Mouse (Mus musculus): ENCODE results near the gene F5. TPM values are rescaled to one million over a fixed set of nuclear protein-coding genes. Genes with fewer than 3 reads are reported as not detected.

F5 gene
- total and polyA plus RNA-seq, 3 experiments: under 0.01 to 0.19 TPM; not detected in 1

DNA sequence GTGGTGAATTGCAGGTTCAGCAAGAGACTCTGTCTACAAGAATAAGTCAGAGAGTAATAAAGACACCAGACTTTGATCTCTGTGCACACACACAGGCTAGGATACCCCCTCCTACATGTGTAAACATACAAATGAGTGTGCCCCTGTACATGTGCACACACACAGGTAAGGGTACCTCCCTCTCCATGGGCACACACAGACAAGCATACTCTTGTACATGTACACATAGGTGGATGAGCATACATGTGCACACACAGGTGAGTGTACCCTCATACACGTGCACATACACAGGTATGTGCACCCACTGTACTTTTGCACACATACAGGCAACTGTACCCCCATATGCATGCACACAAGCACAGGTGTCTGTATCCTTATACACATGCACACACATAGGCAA is 81.8 kb downstream of the F5 start:
- DNase-seq (ENCODE audit: extremely low read depth): no peak
- dilution Hi-C loops (cut with MboI; ENCODE audit: extremely low pct_ligation_motif_present, extremely low pct_unique_long_range_greater_than_20kb, low sequenced_read_pairs) (no loop called here), in situ Hi-C loops (cut with MboI; ENCODE audit: low pct_ligation_motif_present, low pct_unique_long_range_greater_than_20kb, low sequenced_read_pairs) (no loop called here)
- Histone ChIP-seq H3K27me3 (replicated peaks) (no peaks in the 10 kb centered on the region), H3K9ac (ENCODE audit: insufficient read depth, low read depth) (no peak overlapping the region), H3K79me2 (replicated peaks; ENCODE audit: control insufficient read depth, extremely low read depth, insufficient read depth, poor library complexity, severe bottlenecking) (no peaks in the 10 kb centered on the region), H3K27ac (ENCODE audit: insufficient read depth, low read depth) (no peak overlapping the region), H3K36me3 (replicated peaks in 1 of 2; ENCODE audit: control insufficient read depth in 1 of 2, insufficient read depth in 1 of 2, low read length in 1 of 2) (no peaks in the 10 kb centered on the region), H3K9me3 (replicated peaks; ENCODE audit: low read length) (no peaks in the 10 kb centered on the region), H3K4me3 (replicated peaks in 1 of 3; ENCODE audit: low read depth in 2 of 3, low read length in 2 of 3, poor library complexity in 1 of 3) (no peak overlapping the region), H3K4me1 (ENCODE audit: control insufficient read depth in 1 of 2, insufficient read depth in 2 of 2) (peaks cover 0 to 3% of the 10 kb centered on the region in 2 experiments; a peak in 2 of 4 replicates), H3K4me2 (ENCODE audit: insufficient read depth, low read depth, poor library complexity, severe bottlenecking) (no peak overlapping the region)
- TF ChIP-seq MAZ (IDR thresholded peaks at IDR 0.05; ENCODE audit: low read depth, low read length) (no peak), MEF2A (IDR thresholded peaks at IDR 0.05; ENCODE audit: borderline replicate concordance, low read depth, low read length) (no peak), JUND (conservative IDR thresholded peaks at IDR 0.05; ENCODE audit: low read depth, low read length) (no peak), TBP (conservative IDR thresholded peaks at IDR 0.05; ENCODE audit: low read depth, low read length) (no peak)

DNA sequence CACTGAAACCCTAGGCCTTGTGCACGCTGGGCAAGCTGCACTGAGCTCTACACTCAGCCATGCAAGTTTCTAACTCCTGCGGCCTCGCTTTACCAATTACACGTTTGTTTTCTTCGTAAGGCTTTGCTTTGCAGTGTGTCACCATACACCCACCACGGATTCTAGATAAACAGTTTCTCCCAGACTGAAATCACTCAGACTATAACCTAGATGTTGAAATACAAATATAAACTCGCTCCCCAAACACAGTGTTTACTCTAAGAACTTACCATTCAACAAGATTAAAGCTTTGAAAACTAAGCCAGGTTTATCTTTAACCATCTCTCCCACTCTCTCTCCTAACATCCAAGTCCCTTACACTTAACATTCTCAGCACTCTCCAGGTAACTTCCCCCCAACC is 83.4 kb downstream of the F5 start:
- in situ Hi-C loops (cut with MboI; ENCODE audit: low pct_ligation_motif_present, low pct_unique_long_range_greater_than_20kb, low sequenced_read_pairs) (no loop called here), dilution Hi-C loops (cut with MboI; ENCODE audit: extremely low pct_ligation_motif_present, extremely low pct_unique_long_range_greater_than_20kb, low sequenced_read_pairs) (no loop called here)
- Histone ChIP-seq H3K27ac (ENCODE audit: insufficient read depth, low read depth) (no peak overlapping the region), H3K4me2 (ENCODE audit: insufficient read depth, low read depth, poor library complexity, severe bottlenecking) (no peak overlapping the region), H3K9ac (ENCODE audit: insufficient read depth, low read depth) (no peak overlapping the region), H3K27me3 (replicated peaks) (no peaks in the 10 kb centered on the region), H3K9me3 (replicated peaks; ENCODE audit: low read length) (no peaks in the 10 kb centered on the region), H3K4me3 (replicated peaks in 1 of 3; ENCODE audit: low read depth in 2 of 3, low read length in 2 of 3, poor library complexity in 1 of 3) (no peak overlapping the region), H3K36me3 (replicated peaks in 1 of 2; ENCODE audit: control insufficient read depth in 1 of 2, insufficient read depth in 1 of 2, low read length in 1 of 2) (no peaks in the 10 kb centered on the region), H3K4me1 (ENCODE audit: control insufficient read depth in 1 of 2, insufficient read depth in 2 of 2) (peaks cover 0 to 3% of the 10 kb centered on the region in 2 experiments; a peak in 2 of 4 replicates), H3K79me2 (replicated peaks; ENCODE audit: control insufficient read depth, extremely low read depth, insufficient read depth, poor library complexity, severe bottlenecking) (no peaks in the 10 kb centered on the region)
- no peak for DNase-seq (ENCODE audit: extremely low read depth)
- TF ChIP-seq HCFC1 (IDR thresholded peaks at IDR 0.05; ENCODE audit: low read depth, low read length): no peak
- TF ChIP-seq TCF12 (IDR thresholded peaks at IDR 0.05; ENCODE audit: low read depth, low read length): no peak
- TF ChIP-seq CHD2 (IDR thresholded peaks at IDR 0.05; ENCODE audit: low read length): no peak
- no peak for TF ChIP-seq JUN (IDR thresholded peaks at IDR 0.05; ENCODE audit: insufficient read depth, low read depth, low read length)
- TF ChIP-seq MAX (IDR thresholded peaks at IDR 0.05; ENCODE audit: low read length): no peak
- TF ChIP-seq ZMIZ1 (IDR thresholded peaks at IDR 0.05; ENCODE audit: low read depth, low read length): no peak
- no peak for TF ChIP-seq ETS1 (conservative IDR thresholded peaks at IDR 0.05; ENCODE audit: low read depth, low read length)
- no peak for TF ChIP-seq TBP (conservative IDR thresholded peaks at IDR 0.05; ENCODE audit: low read depth, low read length)
- no peak for TF ChIP-seq ZNF384 (IDR thresholded peaks at IDR 0.05; ENCODE audit: low read depth, low read length)
- TF ChIP-seq ELF1 (IDR thresholded peaks at IDR 0.05; ENCODE audit: low read depth, low read length): no peak
- TF ChIP-seq CTCF (conservative IDR thresholded peaks at IDR 0.05 in 1 of 2, IDR thresholded peaks at IDR 0.05 in 1 of 2; ENCODE audit: low read depth in 2 of 2, low read length in 2 of 2): no peak
- TF ChIP-seq SMC3 (IDR thresholded peaks at IDR 0.05; ENCODE audit: low read depth, low read length): no peak
- TF ChIP-seq MAFK (IDR thresholded peaks at IDR 0.05; ENCODE audit: insufficient replicate concordance, low read length): no peak
- no peak for TF ChIP-seq E2F4 (IDR thresholded peaks at IDR 0.05; ENCODE audit: insufficient replicate concordance, low read depth, low read length)
- TF ChIP-seq JUND (conservative IDR thresholded peaks at IDR 0.05; ENCODE audit: low read depth, low read length): no peak
- no peak for TF ChIP-seq NELFE (IDR thresholded peaks at IDR 0.05; ENCODE audit: low read depth, low read length)
- TF ChIP-seq ZKSCAN1 (IDR thresholded peaks at IDR 0.05; ENCODE audit: borderline replicate concordance, low read depth, low read length): no peak
- no peak for TF ChIP-seq MYC (IDR thresholded peaks at IDR 0.05; ENCODE audit: low read depth, low read length)
- TF ChIP-seq EP300 (IDR thresholded peaks at IDR 0.05; ENCODE audit: low read length): no peak
- TF ChIP-seq POLR2AphosphoS2 (IDR thresholded peaks at IDR 0.05; ENCODE audit: low read depth, low read length): no peak
